Mouse (Mus musculus): Measurements from ENCODE around the gene Ppdpf.

DNA sequence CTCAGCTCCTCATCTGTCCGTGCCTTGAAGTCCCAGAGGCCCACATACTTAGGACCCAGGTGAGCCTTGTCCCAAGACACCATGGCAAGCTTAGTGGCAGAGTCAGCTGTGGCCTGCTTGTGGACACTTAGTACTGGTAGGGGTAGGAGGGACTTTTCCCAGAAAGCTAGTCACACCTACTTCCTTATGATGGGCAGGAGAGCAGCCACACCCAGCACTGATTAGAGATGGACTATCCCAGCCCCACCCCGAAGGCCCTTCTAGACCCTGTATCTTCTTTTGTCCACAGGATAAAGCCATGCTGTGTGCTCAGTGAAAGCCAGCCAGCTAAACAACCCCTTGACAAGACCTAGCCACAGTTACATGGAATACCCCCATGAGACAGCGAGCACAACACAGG is 15.4 kb downstream of the Ppdpf start, which contains the start of gene Ptk6:
- TF ChIP-seq CTCF (IDR thresholded peaks at IDR 0.05; ENCODE audit: low read depth, low read length): no peak
- TF ChIP-seq POLR2A (IDR thresholded peaks at IDR 0.05; ENCODE audit: borderline replicate concordance, low read depth, low read length): no peak
